Mouse (Mus musculus): ENCODE results near the gene Lurap1l.

GRCm38 (mm10) chr4:80881996-80882599 is 28.3 kb upstream of the Lurap1l start:
- TF ChIP-seq CTCF (IDR thresholded peaks at IDR 0.05; ENCODE audit: borderline replicate concordance, control insufficient read depth, extremely low read depth, insufficient read depth, low read length, poor library complexity): no peak
- no peak for TF ChIP-seq POLR2A (IDR thresholded peaks at IDR 0.05; ENCODE audit: control insufficient read depth, extremely low read depth, insufficient read depth, low read length, poor library complexity)
